Mouse (Mus musculus) adrenal gland, adult 8-10 months (tissue): Measurements from ENCODE around the gene Snrpc. TPM values are rescaled to one million over a fixed set of nuclear protein-coding genes. Genes with fewer than 3 reads are reported as not detected.
A peak's percentile ranks its signal among the peaks of the same experiment; 100 is the strongest.

Experiments
- DNase-seq: peaks from one replicate; pipeline ENCODE4 v3.0.0; 2022
- total RNA-seq, 4 experiments: library from RNA; stranded (reverse); gene quantifications; 2 replicates each; pipeline ENCODE4 v1.2.4; 2022

Snrpc gene
- total RNA-seq, 4 experiments from 2014 or later = 58.4 to 66.3 (median 59.3) TPM

GRCm38 (mm10) chr17:27819971-27820567 is 17.9 kb upstream of the Snrpc start:
- peak; percentile 75 for DNase-seq

DNA sequence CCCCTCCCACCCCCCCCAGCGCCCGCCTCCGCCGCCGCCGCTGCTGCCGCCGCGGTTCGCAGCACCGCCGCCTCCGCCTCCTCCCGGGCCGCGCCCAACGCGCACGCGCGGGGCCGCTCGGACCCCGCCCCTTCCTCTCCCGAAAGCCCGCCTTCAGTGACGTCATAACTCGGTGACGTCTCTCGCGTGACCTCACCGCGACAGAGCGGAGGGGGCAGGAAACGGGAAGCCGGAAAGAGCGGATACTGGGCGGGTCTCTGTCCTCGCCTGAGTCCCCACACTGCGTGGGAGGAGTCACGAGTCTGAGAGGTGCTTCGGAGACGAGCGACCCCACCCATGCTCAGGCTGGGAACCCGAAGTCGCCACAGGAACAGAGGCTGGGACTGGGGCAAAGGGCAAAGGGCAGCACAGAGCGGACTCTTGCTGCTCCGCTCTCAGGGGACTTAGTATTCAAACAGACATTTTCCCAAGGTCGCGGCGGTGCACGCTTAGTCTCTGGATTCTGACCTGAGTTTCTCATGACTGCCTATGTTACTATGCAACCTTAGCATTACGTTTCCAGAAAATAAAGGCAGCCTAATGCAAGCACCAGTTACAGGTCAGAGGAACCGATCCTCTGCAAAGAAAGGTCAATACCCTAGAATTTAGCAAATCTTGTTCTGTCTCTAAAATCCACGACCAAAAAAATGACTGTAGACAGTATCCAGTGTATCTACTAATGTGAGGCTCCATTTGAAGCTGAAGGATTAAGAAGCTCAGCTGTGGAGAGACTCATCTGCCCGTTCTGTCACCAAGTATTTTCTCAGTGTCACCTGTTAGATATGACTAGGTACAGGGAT is 17.2 kb upstream of the Snrpc start, which contains the start of gene D17Wsu92e:
D17Wsu92e (minus strand) TSS at position 81 of the 839 bp plus-strand sequence.
- DNase-seq = peak; percentile 97

GRCm38 (mm10) chr17:27821407-27822338 is 16.3 kb upstream of the Snrpc start:
- no peak for DNase-seq

GRCm38 (mm10) chr17:27823142-27823905 is 14.6 kb upstream of the Snrpc start:
- no peak for DNase-seq

- DNase-seq = no peak
Measured at GRCm38 (mm10) chr17:27824941-27825340, 13.0 kb upstream of the Snrpc start.

DNA sequence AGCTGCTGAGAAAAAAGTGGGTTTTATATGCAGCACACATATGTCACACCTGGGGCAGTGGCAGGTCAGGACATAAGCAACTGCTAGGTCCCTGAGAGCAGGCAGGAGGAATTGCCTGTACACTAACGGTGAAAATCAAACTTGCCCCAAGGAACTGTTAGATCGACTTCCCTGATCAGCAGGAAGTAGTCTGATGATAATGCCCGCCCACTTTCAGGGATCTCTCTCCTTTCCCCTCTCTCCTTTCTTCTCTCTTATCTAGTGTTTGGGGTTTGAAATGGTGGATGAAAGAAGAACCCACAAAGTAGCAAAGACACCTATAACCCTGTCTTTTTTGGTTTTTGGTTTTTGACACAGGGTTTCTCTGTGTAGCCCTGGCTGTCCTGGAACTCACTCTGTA is 12.4 kb upstream of the Snrpc start:
- no peak for DNase-seq

DNA sequence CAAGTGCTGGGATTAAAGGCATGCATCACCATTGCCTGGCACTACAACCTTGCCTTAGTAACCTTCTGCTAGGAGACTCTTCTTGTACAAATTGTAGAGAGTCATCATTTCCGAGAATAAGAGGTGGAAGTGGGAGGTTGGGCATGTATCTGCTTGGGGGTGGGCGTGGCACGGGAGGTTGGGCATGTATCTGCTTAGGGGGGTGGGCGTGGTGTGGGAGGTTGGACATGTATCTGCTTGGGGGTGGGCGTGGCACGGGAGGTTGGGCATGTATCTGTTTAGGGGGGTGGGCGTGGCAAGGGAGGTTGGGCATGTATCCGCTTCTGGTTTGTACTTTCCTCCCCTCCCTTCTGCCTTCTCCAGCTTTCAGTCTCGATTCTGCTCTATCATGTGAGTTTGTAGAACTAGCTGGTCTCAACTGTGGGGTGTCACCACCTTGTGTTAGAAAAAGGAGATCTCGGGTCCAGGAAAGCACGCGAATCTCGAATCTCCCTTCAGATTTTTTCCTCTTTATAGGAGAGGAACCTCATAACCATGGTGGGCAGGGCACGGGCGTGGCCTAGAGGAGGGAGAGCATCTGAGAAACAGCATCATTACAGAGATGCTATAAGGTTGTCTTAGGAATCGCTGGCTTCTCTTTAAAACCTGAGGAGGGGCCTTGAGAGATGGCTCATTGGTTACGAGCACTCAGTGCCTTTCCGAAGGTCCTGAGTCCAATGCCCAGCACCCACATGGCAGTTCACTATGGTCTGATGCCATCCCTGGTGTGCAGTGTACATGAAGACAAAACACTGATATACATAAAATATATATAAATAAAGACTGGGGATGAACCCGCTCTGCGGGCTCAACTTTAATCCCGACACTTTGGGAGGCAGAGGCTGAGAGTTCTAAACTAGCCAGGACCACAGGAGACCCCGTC is 11.7 kb upstream of the Snrpc start:
- DNase-seq = peak; percentile 87

DNA sequence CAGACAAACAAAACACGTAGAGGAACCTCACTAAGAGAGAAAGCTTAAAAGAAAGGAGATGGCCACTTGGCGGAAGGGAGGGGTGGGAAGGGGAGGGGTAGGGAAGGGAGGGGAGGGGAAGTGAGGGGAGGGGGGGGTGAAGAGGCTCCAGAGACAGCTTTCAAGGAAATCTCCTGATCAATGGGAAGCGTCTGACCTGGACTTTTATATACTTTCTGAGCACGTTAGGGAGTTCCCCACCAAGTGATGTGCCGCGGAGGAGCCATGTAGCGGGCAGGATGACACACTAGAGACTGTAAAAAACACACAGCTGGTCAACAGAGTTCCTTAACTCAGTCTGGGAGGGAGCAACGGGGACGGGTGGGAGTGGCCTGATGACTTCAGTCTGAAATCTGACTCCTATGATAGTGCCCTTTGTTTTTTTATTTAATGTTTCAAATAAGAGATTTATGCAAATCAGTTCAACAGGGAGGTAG is 11.0 kb upstream of the Snrpc start:
- DNase-seq = peak; percentile 59

DNA sequence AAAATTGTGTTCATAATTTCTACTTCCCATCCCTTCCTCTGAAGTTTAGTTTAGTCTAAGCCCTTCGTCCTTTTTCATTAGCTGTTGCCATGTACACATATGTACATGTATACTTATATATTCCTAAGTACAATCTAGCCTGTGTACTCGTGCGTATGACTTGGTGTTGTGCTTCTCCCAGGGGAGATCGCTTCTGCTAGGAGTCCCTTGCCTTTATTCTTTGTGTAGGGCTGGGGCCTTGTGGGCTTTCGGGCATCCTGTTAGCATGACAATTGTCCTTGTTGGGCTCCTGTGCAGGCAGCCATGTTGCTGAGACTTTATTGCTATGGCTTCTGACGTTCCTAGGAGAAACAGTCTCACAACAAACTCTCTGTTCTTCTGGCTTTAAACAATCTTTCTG is 10.4 kb upstream of the Snrpc start:
- DNase-seq = no peak

DNA sequence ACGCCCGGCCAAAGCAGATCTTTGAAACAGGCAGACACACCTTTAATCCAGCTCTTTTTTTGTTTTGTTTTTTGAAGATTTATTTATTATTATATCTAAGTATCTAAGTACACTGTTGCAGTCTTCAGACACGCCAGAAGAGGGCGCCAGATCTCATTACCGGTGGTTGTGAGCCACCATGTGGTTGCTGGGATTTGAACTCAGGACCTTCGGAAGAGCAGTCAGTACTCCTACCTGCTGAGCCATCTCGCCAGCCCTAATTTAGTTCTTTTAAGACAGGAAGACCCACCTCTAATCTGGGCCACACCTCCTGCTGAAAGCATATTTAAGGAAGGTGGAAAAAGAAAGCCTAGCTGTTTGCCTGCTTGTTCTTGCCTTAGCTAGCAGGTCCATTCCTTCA is 7.5 kb upstream of the Snrpc start:
- DNase-seq = no peak

DNA sequence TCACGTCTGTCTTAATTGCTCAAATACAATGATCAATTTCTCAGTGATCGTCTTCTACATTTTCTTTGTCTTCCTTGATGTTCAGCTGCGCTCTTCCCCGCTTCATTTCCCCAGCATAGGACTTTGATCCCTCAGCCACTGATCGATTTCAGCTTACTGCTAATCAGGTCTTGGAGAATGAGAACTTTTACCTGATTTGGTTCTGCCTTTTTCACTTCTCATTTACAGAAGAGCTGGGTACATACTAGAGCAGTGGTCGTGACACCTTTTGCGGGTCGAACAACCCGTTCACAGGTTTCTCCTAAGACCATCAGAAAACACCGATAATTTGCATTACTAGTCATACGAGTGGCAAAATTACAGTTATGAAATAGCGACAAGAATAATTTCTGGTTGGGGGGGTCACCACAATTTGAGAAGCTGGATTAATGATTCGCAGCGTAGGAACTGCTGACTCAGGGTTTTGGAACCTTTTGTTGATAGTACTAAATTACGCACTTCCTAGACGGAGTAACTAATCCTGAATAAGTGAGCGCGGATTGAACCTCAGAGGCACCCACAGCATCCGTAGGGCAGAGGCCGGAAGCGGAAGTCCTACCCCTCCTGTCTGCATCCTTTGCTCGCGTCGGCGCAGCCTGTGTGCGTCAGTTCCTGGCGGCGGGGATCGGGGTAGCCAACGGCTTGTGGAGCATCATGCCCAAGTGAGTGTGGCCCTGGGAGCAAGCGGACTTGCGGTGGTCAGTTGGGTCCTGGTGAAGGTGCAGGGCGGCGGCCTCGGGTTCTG is 1.7 kb downstream of the Snrpc start:
- peak; percentile 97 for DNase-seq

DNA sequence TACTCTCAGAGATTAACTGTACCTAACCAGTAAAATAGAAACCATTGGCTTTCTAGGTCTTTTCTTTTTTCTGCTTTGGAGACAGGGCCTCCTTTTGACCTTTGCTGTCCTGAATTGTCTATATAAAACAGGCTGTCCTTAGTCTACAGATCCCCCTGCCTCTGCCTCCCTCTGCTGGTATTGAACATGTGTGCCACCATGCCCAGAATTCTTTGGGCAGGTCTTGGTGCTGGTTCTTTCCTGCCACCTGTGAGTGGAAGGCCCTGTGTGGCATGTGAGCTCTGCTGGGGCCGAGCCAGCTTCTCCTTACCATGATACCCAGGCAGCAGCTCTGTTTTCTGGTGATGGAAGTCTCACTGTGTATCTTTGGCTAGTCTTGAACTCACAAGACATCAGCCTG is 10.4 kb downstream of the Snrpc start:
- no peak for DNase-seq

- peak; percentile 53 for DNase-seq
Measured at GRCm38 (mm10) chr17:27851076-27851475, 13.1 kb downstream of the Snrpc start.

- DNase-seq = peak; percentile 63
Measured at GRCm38 (mm10) chr17:27856265-27856797, 18.4 kb downstream of the Snrpc start, which contains the start of gene Uhrf1bp1. Gene Uhrf1bp1 (plus strand): TSS chr17:27856441.

DNA sequence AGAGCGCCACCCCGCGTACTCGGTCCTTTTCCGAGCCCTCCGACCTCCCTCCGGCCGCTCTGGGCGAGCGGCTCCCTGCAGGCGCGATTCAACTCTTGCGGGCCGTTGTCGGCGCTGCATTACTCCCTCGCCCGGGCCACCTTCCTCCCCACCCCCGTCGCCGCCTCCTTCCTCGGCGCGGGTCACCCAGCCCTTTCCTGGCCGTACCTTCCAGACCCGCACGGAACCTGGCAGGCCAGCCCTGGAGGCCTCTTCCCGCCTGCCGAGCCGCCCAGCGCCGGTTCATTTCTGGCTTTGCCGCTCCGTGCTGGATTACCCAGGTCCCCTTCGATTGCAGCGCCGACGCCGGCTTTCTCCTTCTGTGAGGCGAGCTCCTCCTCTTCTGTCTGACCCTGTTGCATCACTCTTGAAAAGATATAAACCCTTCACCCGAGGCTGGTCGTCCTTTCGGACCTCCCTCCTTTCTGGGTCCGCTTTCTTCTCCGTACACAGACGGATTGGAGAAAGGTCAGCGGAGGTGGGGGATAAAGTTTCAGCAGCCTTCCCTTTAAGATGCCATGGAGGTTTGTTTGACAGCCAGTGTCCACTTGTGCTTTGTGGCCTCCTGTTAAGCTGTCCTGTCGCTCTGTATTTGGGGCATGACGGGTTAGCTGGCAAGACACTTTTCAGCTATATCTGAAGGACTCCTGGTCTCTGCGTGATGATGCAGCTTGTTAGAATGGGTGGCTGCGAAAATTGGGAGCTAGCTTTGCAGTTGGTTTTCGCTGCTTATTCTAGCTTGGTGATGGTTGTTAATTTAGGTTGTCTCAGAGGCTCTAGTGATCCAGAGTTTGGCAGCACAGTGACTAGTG is 19.1 kb downstream of the Snrpc start:
- DNase-seq = peak; percentile 54

DNA sequence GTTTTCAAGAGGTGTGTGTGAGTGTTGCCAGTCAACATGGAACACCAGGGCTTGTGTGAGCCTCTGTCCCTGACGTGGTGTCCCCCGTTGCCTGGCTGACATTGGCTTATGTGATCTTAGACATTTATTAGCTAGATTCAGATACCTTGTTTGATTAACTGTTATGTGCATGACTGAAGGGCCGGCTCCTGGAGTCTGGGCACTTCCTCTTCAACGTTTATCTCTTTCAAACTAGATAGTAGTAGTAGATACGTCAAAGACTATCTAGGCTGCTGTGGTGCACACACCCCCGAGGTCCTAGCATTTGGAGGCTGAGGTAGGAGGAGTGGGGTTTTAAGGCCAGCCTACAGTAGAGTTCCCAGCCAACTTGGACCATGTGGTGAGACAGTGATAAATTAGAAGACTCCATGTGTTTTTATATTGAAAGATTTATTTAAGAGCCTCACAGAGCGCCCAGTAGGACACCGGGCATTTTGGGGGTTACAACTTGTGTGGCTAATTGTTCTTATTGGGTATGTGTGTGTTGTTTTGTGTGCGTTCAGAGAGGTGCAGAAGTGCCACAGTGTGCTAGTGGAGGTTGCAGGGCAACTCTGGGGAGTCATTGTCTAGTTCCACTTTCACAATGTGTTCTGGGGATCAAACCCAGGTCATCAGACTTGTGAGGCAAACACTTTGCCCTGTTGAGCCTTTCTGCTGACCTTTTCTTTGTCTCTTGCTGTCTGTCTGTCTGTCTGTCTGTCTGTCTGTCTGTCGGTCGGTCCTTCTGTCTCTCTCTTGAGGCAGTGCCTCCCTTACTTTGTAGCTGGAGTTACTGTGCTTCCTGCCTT is 19.9 kb downstream of the Snrpc start:
- DNase-seq = no peak

DNA sequence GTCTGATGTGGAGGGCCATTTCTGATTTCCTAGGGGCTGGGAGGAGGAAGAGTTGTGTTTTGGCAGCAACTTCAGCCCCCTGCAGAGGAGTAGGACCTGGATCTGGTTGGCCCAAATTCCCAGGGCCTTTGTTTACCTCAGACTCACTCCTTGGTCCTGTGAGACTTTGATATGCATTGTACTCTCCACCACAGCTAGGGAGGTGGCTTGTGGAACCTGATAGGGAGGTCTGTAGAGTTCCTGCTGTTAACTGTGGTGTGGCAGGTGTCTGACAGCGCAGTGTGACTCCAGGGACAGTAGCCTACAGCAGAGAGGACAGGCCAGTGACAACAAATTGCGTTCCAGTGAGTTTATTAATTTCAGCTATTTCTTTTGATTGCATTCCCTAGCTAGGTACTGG is 21.2 kb downstream of the Snrpc start:
- no peak for DNase-seq

DNA sequence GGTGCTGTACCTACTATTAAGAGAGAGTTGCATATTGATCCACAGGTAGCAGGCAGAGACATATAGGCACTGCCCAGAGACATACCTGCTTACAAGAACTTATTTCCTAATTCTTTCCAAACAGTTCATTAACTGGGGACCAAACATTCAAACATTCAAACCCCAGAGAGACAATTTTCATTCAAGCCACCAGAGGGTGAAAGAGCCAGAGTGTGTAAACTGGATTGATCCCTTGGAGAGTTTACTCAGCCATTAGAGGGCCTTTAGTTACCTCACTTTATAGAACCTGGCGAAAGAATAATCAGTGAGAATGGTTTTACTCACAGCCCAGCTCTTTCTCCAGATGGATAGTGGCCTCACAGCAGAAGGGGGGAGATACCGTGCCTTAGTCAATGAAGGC is 27.5 kb downstream of the Snrpc start:
- no peak for DNase-seq
